Mouse (Mus musculus) hindbrain, embryonic 15.5 days (tissue): ENCODE measurements at regions not wholly inside any gene's neighbourhood (a gene's known extent, or its start where the extent isn't known, plus 50 kb on each side); places are given as distances from the start of the nearest gene placed in this dataset.

Source experiments
- ATAC-seq: fragments of 200-750 bp; cut with Nextera tagmentation; 2 replicates; pipeline ENCODE4 v1.8.0; 2017; ENCODE audit warnings: low read depth, moderate number of reproducible peaks, moderate TSS enrichment; ENCODE audit not compliant: low FRiP score
- H3K27ac ChIP-seq: fragments of 300-500 bp; sonication (generic); replicated peaks from 2 replicates; pipeline ENCODE4 v1.5.1; 2015; ENCODE audit warnings: mild to moderate bottlenecking, inconsistent platforms
- H3K27me3 ChIP-seq: fragments of 300-500 bp; sonication (generic); 2 replicates; pipeline ENCODE4 v1.6.1; 2015; ENCODE audit warnings: control low read depth, inconsistent platforms
- H3K36me3 ChIP-seq: fragments of 300-500 bp; sonication (generic); 2 replicates; pipeline ENCODE4 v1.6.1; 2015; ENCODE audit warnings: control low read depth, inconsistent platforms
- H3K4me1 ChIP-seq: fragments of 300-500 bp; sonication (generic); replicated peaks from 2 replicates; pipeline ENCODE4 v1.6.1; 2015; ENCODE audit warnings: control low read depth, inconsistent platforms
- H3K4me2 ChIP-seq: fragments of 300-500 bp; sonication (generic); 2 replicates; pipeline ENCODE4 v1.6.1; 2015; ENCODE audit warnings: moderate library complexity, mild to moderate bottlenecking, inconsistent platforms
- H3K4me3 ChIP-seq: fragments of 300-500 bp; sonication (generic); 2 replicates; pipeline ENCODE4 v1.5.1; 2015; ENCODE audit warnings: mild to moderate bottlenecking, inconsistent platforms
- H3K9ac ChIP-seq: fragments of 300-500 bp; sonication (generic); 2 replicates; pipeline ENCODE4 v1.6.1; 2015; ENCODE audit warnings: inconsistent platforms
- H3K9me3 ChIP-seq: fragments of 300-500 bp; sonication (generic); 2 replicates; pipeline ENCODE4 v1.6.1; 2016; ENCODE audit warnings: control low read depth, inconsistent platforms
- WGBS: fragments of 180-500 bp; shearing (Covaris S2); methylation state at CpG from one replicate; pipeline ENCODE4 v1.1.7; 2015; 5-methylcytosine and 5-hydroxymethylcytosine counted together

GRCm38 (mm10) chr5:37895441-37896336 lies 71.3 kb upstream of the Msx1 start:
- no peak overlapping the region for H3K9ac ChIP-seq
- H3K4me2 ChIP-seq, result no peak overlapping the region
- H3K27me3 ChIP-seq, result peaks cover 62% of the 10 kb centered on the region
- H3K36me3 ChIP-seq, result no peaks in the 10 kb centered on the region
- no peak for ATAC-seq
- H3K27ac ChIP-seq, result no peak overlapping the region
- no peak overlapping the region for H3K4me3 ChIP-seq
- H3K4me1 ChIP-seq, result peaks cover 36% of the 10 kb centered on the region
- 5% methylated on average over 19 of the region's 19 CpGs for WGBS
- no peaks in the 10 kb centered on the region for H3K9me3 ChIP-seq

DNA sequence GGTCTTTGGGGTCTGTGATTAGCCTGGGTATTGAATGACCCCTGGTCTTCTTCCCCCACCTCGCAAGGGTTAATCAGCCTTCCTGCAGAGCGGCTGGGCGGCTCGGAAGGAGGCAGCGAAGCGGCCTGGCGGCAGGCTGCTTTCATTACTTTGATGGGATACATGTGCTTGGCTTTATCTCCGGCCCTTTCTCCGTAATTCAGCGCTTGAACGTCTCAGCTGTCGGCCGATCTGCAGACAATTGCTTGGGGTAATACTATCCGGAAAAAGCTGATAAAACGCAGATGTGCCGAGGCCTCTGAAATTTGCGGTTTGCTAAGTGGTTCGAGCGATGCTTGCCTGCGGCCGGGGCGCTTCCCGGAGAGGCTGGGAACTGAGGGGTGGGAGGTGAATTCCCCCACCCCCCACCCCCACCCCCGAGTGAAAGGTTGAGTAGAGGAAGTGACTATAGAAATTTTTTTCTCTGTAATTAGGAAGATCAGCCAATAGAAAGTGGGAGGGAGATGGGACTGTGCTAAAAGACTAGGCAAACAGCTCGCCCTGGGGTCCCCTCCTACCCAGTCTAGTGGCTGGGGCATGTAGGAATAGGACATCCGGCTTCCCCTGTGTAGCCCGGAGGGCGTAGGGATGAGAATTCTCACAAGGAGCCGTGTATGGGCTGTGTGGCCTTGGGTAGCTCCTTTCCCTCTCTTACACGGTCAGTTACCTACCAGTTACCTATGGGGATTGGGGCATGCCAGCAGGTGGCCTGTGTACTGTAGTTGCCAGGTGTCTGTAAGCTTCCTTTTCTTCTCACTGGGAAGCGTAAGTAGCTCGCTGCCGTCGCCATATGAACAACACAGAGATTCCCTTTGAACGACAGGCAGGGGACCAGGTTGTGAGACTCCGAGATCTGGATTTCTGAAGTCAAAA lies 69.5 kb upstream of the Msx1 start:
- 0 out of 2 replicates have a peak, but pooled peaks have one; percentile 24 for ATAC-seq
- H3K9ac ChIP-seq, result no peak overlapping the region
- no peaks in the 10 kb centered on the region for H3K9me3 ChIP-seq
- H3K4me2 ChIP-seq, result peak overlapping the region; percentile 51
- H3K36me3 ChIP-seq, result no peaks in the 10 kb centered on the region
- no peak overlapping the region for H3K27ac ChIP-seq
- peaks cover 58% of the 10 kb centered on the region for H3K27me3 ChIP-seq
- WGBS, result 4% methylated on average over 36 of the region's 36 CpGs
- 0 out of 2 replicates have a peak overlapping the region, but pooled peaks have one; percentile 12 for H3K4me3 ChIP-seq
- peaks cover 36% of the 10 kb centered on the region for H3K4me1 ChIP-seq

DNA sequence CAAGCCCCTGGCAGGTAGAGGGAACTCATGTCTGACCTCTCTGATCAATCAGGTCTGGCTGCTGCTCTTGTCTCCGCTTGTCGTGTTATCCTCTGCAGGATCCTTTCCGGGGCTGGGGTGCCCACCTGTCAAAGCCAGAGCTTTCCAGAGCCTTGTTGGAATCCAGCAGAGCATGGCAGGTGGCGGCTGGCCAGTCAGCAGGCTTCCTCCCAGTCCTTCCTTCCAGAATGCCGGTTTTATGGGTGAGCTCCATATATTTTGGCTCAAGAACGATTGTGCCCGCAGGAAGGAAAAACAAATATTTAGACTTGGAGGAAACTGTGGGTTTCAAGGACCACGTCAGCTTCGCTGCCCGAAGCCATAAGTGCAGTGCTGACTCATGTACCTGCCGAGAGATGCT lies 66.3 kb upstream of the Msx1 start:
- H3K9ac ChIP-seq, result no peak overlapping the region
- no peak overlapping the region for H3K27ac ChIP-seq
- no peaks in the 10 kb centered on the region for H3K9me3 ChIP-seq
- peaks cover 21% of the 10 kb centered on the region for H3K4me1 ChIP-seq
- no peak for ATAC-seq
- no peaks in the 10 kb centered on the region for H3K36me3 ChIP-seq
- no peak overlapping the region for H3K4me3 ChIP-seq
- peaks cover 46% of the 10 kb centered on the region for H3K27me3 ChIP-seq
- WGBS, result 61% methylated on average over 11 of the region's 11 CpGs
- H3K4me2 ChIP-seq, result no peak overlapping the region

GRCm38 (mm10) chr5:37879668-37880380 lies 55.4 kb upstream of the Msx1 start:
- Histone ChIP-seq H3K4me3 (no peak overlapping the region), H3K36me3 (no peaks in the 10 kb centered on the region), H3K4me1 (peaks cover 8% of the 10 kb centered on the region), H3K4me2 (no peak overlapping the region), H3K9ac (no peak overlapping the region), H3K9me3 (no peaks in the 10 kb centered on the region), H3K27me3 (no peaks in the 10 kb centered on the region), H3K27ac (no peak overlapping the region)
- ATAC-seq, result peak; percentile 79; the same call in 1 of the 2 replicates
- WGBS, result 47% methylated on average over 2 of the region's 2 CpGs

GRCm38 (mm10) chr5:37876240-37876639 lies 51.9 kb upstream of the Msx1 start:
- no peak overlapping the region for H3K4me3 ChIP-seq
- no peak overlapping the region for H3K27ac ChIP-seq
- H3K4me2 ChIP-seq, result no peak overlapping the region
- no peaks in the 10 kb centered on the region; the same call in 1 of the 2 replicates for H3K27me3 ChIP-seq
- no peak overlapping the region for H3K9ac ChIP-seq
- H3K36me3 ChIP-seq, result no peaks in the 10 kb centered on the region
- no peaks in the 10 kb centered on the region for H3K9me3 ChIP-seq
- 74% methylated on average over 4 of the region's 4 CpGs for WGBS
- no peak for ATAC-seq
- peaks cover 13% of the 10 kb centered on the region for H3K4me1 ChIP-seq

GRCm38 (mm10) chr5:37875452-37875851 lies 51.1 kb upstream of the Msx1 start:
- 80% methylated on average over 13 of the region's 13 CpGs for WGBS

DNA sequence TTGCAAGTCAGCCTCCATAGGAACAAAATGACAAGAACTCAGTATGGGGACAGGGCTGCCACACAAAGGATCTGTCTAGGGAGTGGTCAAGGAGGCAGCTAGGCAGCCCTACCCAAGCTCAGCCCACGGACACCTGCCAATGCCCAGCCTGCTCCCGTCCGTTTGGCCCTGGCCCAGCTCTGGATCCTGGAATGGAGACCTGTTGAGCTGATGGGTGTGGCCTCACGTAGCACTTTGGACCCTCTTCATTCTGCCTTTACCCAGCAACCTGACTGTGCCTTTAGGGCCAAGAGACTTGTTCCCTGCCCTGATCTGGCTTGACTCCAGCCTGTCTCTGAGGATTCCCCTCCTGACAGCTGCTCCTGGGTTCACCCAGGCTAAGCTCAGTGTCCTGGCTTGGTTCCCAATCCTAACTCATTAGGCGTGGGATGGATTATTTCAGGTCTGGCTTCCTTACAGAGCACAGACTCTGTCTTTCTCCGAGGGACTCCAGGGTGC lies 50.5 kb upstream of the Msx1 start:
- H3K4me2 ChIP-seq, result no peak overlapping the region
- H3K9ac ChIP-seq, result no peak overlapping the region
- peaks cover 11% of the 10 kb centered on the region for H3K4me1 ChIP-seq
- ATAC-seq, result peak; percentile 65; the same call in 1 of the 2 replicates
- no peaks in the 10 kb centered on the region; the same call in 1 of the 2 replicates for H3K27me3 ChIP-seq
- no peaks in the 10 kb centered on the region for H3K36me3 ChIP-seq
- H3K4me3 ChIP-seq, result no peak overlapping the region
- no peak overlapping the region for H3K27ac ChIP-seq
- WGBS, result 55% methylated on average over 6 of the region's 6 CpGs
- no peaks in the 10 kb centered on the region for H3K9me3 ChIP-seq

More at GRCm38 (mm10) chr5:37875452-37875851, 51.1 kb upstream of the Msx1 start:
- Histone ChIP-seq H3K4me1 (peaks cover 13% of the 10 kb centered on the region), H3K27me3 (no peaks in the 10 kb centered on the region; the same call in 1 of the 2 replicates), H3K9me3 (no peaks in the 10 kb centered on the region), H3K4me2 (no peak overlapping the region), H3K4me3 (no peak overlapping the region), H3K9ac (no peak overlapping the region), H3K27ac (no peak overlapping the region), H3K36me3 (no peaks in the 10 kb centered on the region)
- ATAC-seq, result no peak
